Mouse (Mus musculus): Measurements from ENCODE around the gene Slu7. TPM values are rescaled to one million over a fixed set of nuclear protein-coding genes. Genes with fewer than 3 reads are reported as not detected.

Slu7 gene
- 73.6 and 75.6 TPM in 2 replicates for polyA plus RNA-seq (2015; fragmentation: Nextera tagmentation; extraction: Ambion mirVana)

GRCm38 (mm10) chr11:43433254-43434023, at the start of gene Slu7:
Gene Slu7, plus strand, starts transcription at chr11:43433744.
- no peaks in the 10 kb centered on the region for H3K27me3 ChIP-seq

DNA sequence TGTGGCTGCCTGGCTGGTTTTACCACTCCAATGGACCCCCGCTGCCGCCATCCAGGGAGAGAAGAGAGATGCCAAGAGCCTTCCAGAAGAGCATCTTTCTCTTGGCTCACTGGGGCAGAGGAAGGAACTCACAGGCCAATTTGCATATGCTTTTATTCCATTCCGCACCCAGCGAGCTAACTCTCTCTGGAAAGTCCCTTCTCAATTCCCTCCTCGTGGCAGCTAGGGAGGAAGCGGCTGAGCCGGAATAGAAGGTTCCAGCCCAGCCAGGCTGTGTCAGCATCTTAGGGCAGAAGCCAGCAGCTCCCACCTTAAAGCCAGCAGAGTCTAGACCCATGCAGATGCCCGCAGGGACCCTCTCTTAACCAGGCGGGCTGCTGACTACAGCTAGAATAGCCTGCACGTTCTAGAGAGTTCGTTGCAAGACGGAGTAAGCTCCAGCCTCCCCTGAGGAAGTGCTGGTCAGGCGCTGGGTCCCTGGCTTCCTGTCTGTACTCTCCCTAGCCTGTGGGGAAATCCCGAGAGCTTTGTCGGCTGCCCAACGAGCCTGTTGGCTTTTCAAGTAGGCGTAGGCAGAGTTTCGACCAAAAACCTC, 48.4 kb upstream of the Slu7 start:
- Histone ChIP-seq H3K27ac (peak overlapping the region; percentile 61), H3K4me3 (replicated peaks) (peak overlapping the region; percentile 36), H3K27me3 (0 out of 2 replicates have a peak, but pooled peaks cover 2% of the 10 kb centered on the region), H3K36me3 (no peaks in the 10 kb centered on the region), H3K9me3 (no peaks in the 10 kb centered on the region), H3K9ac (replicated peaks) (peak overlapping the region; percentile 60), H3K4me1 (replicated peaks) (peaks cover 15% of the 10 kb centered on the region), H3K4me2 (replicated peaks) (peak overlapping the region; percentile 62)
- ATAC-seq, result peak; percentile 82
- 2% methylated on average over 16 of the region's 18 CpGs for WGBS

More at GRCm38 (mm10) chr11:43433254-43434023, at the start of gene Slu7:
- Histone ChIP-seq H3K9me3 (no peaks in the 10 kb centered on the region; the same call in 1 of the 2 replicates), H3K4me3 (replicated peaks) (peak within 1 kb of the TSS; percentile 96), H3K4me1 (replicated peaks) (peaks cover 13% of the 10 kb centered on the region), H3K27ac (0 out of 2 replicates have a peak within 1 kb of the TSS, but pooled peaks have one; percentile 44), H3K36me3 (peaks cover 14% of the 10 kb centered on the region), H3K9ac (replicated peaks) (peak within 1 kb of the TSS; percentile 80), H3K4me2 (replicated peaks) (peak within 1 kb of the TSS; percentile 86)
- 6% methylated on average over 38 of the region's 38 CpGs for WGBS
- ATAC-seq, result peak; percentile 93

GRCm38 (mm10) chr11:43385716-43386115, 47.8 kb upstream of the Slu7 start:
- peak overlapping the region; percentile 60 for H3K9ac ChIP-seq (replicated peaks)
- H3K9me3 ChIP-seq, result no peaks in the 10 kb centered on the region
- 0% methylated on average over 8 of the region's 8 CpGs for WGBS
- H3K4me2 ChIP-seq (replicated peaks), result peak overlapping the region; percentile 62
- H3K27ac ChIP-seq, result no peak overlapping the region
- peak; percentile 81 for ATAC-seq
- 0 out of 2 replicates have a peak, but pooled peaks cover 2% of the 10 kb centered on the region for H3K27me3 ChIP-seq
- H3K4me1 ChIP-seq (replicated peaks), result peaks cover 15% of the 10 kb centered on the region
- peak overlapping the region; percentile 36 for H3K4me3 ChIP-seq (replicated peaks)
- H3K36me3 ChIP-seq, result no peaks in the 10 kb centered on the region

- 92% methylated on average over 14 of the region's 14 CpGs for WGBS
- no peak for ATAC-seq
- Histone ChIP-seq H3K4me1 (replicated peaks) (peaks cover 15% of the 10 kb centered on the region), H3K36me3 (no peaks in the 10 kb centered on the region), H3K27ac (no peak overlapping the region), H3K27me3 (0 out of 2 replicates have a peak, but pooled peaks cover 2% of the 10 kb centered on the region), H3K4me2 (replicated peaks) (no peak overlapping the region), H3K9ac (replicated peaks) (no peak overlapping the region), H3K9me3 (no peaks in the 10 kb centered on the region), H3K4me3 (replicated peaks) (no peak overlapping the region)
Measured at GRCm38 (mm10) chr11:43387004-43387880, 46.3 kb upstream of the Slu7 start.

DNA sequence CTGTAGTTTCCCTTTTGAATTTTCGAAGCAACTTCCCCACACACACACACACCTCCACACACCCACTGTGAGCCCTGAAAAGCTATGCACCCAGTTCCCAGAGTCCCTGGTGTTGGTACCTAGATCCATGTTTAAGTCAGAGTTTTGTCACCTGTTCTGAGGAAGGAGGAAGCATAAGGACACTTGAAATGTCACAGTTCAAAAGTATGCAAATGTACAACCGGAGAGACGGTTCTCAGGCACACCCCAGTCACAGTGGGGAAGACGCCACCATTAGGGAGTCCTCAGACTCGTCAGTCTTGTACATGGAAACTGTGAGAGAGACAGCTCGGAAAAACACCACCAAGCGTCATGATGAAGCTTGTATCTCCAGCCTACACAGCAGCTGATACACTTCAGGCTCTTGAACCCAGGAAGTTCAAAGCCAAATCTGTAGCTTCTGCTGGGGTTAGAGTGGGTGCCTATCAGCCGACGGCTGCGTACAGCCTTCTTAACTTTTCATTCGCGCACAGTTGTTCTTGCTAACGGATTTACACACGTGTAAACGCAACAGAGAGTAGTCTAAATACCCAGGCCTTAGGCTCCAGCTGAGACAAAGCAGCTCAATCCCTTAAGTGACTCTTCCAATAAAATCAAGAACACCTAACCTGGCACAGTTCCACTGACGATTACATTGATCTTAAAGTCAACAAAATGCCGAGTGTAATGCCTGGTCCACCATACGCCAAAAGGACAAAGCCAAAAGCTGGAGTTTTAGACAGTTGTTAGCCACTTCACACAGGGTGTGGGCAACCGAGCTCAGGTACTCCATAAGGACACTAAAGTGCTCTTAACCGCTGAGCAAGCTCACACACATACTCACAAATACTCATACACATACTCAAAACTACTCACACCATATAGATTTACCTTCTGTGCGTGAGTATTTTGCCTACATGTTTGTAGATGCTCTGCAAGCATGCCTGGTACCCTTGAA, 45.1 kb upstream of the Slu7 start:
- no peak for ATAC-seq
- peaks cover 15% of the 10 kb centered on the region for H3K4me1 ChIP-seq (replicated peaks)
- H3K4me3 ChIP-seq (replicated peaks), result no peak overlapping the region
- H3K4me2 ChIP-seq (replicated peaks), result no peak overlapping the region
- H3K27me3 ChIP-seq, result 0 out of 2 replicates have a peak, but pooled peaks cover 2% of the 10 kb centered on the region
- no peaks in the 10 kb centered on the region for H3K36me3 ChIP-seq
- 88% methylated on average over 21 of the region's 21 CpGs for WGBS
- H3K9me3 ChIP-seq, result no peaks in the 10 kb centered on the region
- no peak overlapping the region for H3K9ac ChIP-seq (replicated peaks)
- H3K27ac ChIP-seq, result no peak overlapping the region

GRCm38 (mm10) chr11:43389118-43389517, 44.4 kb upstream of the Slu7 start:
- H3K9me3 ChIP-seq, result no peaks in the 10 kb centered on the region
- 0 out of 2 replicates have a peak, but pooled peaks cover 2% of the 10 kb centered on the region for H3K27me3 ChIP-seq
- no peak overlapping the region for H3K27ac ChIP-seq
- peaks cover 16% of the 10 kb centered on the region for H3K4me1 ChIP-seq (replicated peaks)
- H3K9ac ChIP-seq (replicated peaks), result no peak overlapping the region
- H3K4me3 ChIP-seq (replicated peaks), result no peak overlapping the region
- H3K4me2 ChIP-seq (replicated peaks), result no peak overlapping the region
- ATAC-seq, result no peak
- WGBS, result 90% methylated on average over 7 of the region's 7 CpGs
- no peaks in the 10 kb centered on the region for H3K36me3 ChIP-seq

DNA sequence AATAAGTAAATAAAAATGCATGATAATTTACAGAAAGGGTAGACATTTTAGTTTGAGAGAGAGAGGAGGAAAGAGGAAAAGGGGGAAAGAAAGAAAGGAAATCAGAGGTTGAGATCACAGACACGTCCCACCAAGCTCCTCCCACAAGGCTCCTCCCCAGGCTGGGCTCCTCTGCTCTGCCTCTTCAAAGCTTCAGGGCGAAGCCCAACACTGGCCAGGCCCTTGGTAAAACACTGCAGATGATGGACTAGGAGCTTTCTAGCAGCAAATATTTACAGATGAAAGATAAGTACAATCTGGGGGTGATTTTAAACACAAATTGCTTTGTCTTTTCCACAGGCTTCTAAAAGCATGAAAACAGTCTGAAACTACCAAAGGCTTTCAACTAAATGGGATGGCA, 40.8 kb upstream of the Slu7 start:
- no peak for ATAC-seq
- Histone ChIP-seq H3K9me3 (no peaks in the 10 kb centered on the region), H3K4me2 (replicated peaks) (no peak overlapping the region), H3K27ac (no peak overlapping the region), H3K4me3 (replicated peaks) (no peak overlapping the region), H3K36me3 (no peaks in the 10 kb centered on the region), H3K27me3 (no peaks in the 10 kb centered on the region), H3K4me1 (replicated peaks) (peaks cover 10% of the 10 kb centered on the region), H3K9ac (replicated peaks) (no peak overlapping the region)
- 64% methylated on average over 2 of the region's 2 CpGs for WGBS

DNA sequence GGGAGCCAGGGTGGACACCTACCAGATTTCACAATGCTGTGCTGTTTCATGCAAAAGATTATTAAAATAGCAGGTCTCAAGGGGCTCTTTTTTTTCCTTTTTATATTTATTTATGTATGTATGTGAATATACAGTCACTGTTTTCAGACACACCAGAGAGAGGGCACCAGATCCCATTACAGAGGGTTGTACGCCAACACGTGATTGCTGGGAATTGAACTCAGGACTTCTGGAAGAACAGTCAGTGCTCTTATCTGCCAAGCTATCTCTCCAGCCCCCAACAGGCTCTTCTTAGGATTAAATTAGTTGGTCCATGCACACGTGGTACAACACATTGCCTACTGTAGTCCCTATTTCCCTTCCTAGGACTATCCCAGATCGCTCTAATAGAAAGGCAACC, 40.2 kb upstream of the Slu7 start:
- no peaks in the 10 kb centered on the region for H3K36me3 ChIP-seq
- no peak overlapping the region for H3K9ac ChIP-seq (replicated peaks)
- H3K9me3 ChIP-seq, result no peaks in the 10 kb centered on the region
- no peaks in the 10 kb centered on the region for H3K27me3 ChIP-seq
- no peak overlapping the region for H3K27ac ChIP-seq
- WGBS, result 89% methylated on average over 4 of the region's 4 CpGs
- no peak overlapping the region for H3K4me2 ChIP-seq (replicated peaks)
- no peak overlapping the region for H3K4me3 ChIP-seq (replicated peaks)
- peaks cover 10% of the 10 kb centered on the region for H3K4me1 ChIP-seq (replicated peaks)
- ATAC-seq, result no peak

DNA sequence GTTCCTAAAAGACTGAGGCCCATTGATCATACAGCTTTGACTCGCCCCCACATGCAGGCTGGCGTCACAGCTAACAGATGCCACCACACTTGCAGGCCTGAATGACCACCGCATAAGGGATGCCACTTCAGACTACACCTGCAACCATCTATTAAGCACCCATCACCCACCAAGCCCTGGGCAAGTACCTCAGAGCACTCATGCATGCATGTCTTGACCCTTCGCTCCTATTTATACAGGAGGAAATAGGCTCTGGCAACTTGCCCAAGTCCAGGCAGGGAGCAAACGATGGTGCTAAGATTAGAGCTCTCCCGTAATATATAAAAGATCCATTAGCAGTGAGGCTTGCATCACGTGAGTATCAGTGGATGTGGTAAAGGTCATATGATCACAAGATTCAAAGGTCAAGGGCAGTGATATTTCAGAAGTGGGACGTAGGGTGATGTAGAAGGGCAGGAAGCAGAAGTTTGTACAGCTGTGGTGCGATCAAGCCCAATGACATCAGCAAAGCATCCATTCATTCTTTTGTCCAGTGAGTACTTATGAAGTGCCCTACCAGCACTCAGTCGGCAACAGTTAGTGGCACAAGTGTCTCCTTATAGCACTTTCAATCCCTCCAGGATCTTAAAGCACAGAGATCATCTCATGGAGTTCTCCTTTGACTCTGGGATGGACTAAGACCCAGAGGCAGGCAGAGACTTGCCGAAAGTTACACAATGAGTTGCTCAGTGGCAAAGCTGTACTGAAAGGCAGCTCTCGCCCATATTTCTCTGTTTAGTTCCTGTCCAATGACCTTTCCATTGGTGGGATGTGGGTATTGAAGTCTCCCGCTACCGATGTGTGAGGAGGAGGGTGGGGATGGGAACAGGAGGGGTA, 38.2 kb upstream of the Slu7 start:
- no peak overlapping the region for H3K9ac ChIP-seq (replicated peaks)
- no peaks in the 10 kb centered on the region for H3K9me3 ChIP-seq
- H3K27me3 ChIP-seq, result no peaks in the 10 kb centered on the region
- H3K4me3 ChIP-seq (replicated peaks), result no peak overlapping the region
- H3K4me2 ChIP-seq (replicated peaks), result no peak overlapping the region
- H3K4me1 ChIP-seq (replicated peaks), result peaks cover 10% of the 10 kb centered on the region
- H3K27ac ChIP-seq, result no peak overlapping the region
- no peaks in the 10 kb centered on the region for H3K36me3 ChIP-seq
- ATAC-seq, result no peak
- WGBS, result 85% methylated on average over 14 of the region's 14 CpGs

GRCm38 (mm10) chr11:43396246-43396645, 37.3 kb upstream of the Slu7 start:
- no peak overlapping the region for H3K27ac ChIP-seq
- H3K4me3 ChIP-seq (replicated peaks), result no peak overlapping the region
- H3K4me2 ChIP-seq (replicated peaks), result no peak overlapping the region
- no peaks in the 10 kb centered on the region for H3K27me3 ChIP-seq
- 93% methylated on average over 4 of the region's 4 CpGs for WGBS
- no peak overlapping the region for H3K9ac ChIP-seq (replicated peaks)
- H3K4me1 ChIP-seq (replicated peaks), result peaks cover 10% of the 10 kb centered on the region
- ATAC-seq, result no peak
- H3K9me3 ChIP-seq, result no peaks in the 10 kb centered on the region
- H3K36me3 ChIP-seq, result no peaks in the 10 kb centered on the region
